Mouse (Mus musculus): Measurements from ENCODE around the gene Ube2g1. TPM values are rescaled to one million over a fixed set of nuclear protein-coding genes. Genes with fewer than 3 reads are reported as not detected.
"Not testable (repeated sequence)": the region's sequence is repeated elsewhere in the genome, so short reads cannot be mapped to it uniquely, and the experiment has no call there.

Gene Ube2g1
- polyA plus RNA-seq, 1 experiment from 2014 or later: 63.4 TPM

DNA sequence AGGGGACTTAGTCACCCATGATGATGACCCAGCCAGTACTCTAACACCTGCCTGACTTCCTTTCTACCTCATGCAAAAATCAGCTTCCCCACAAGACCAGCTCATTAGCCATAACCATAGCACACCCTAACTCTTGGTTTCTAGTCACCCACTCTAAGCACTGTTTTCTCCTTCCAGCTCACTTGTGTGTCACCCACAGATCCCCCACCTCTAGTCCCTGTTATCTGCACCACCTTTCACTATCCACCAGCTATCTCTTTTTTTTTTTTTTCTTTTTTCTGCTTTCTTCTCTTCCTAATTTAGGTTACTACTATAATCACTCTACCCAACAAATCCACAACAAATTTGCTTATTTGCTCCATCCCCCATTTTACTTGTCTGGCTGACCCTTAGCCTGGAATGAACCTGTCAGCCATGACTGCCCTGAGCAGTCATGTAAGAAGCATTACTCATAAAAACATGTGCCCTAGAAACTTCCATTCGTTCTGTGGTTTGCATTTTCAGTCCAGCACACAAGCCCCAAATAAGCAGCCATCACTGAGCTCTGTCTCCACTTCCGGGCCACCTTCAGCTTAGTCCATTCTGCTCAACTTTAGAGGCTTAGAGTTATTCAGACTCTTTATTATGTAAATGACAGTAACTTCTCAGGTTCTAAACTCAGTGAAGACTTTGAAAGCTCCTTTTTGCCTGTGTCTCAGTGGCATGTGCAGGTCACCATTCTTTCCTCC lies 11.9 kb upstream of the Ube2g1 start:
- Histone ChIP-seq H3K4me1 (replicated peaks; ENCODE audit: insufficient read depth, low read length) (no peaks in the 10 kb centered on the region), H3K9ac (ENCODE audit: low read depth, low read length) (no peak overlapping the region), H3K27ac (no peak overlapping the region), H3K9me3 (replicated peaks; ENCODE audit: low read length) (no peaks in the 10 kb centered on the region), H3K4me2 (ENCODE audit: low read length) (no peak overlapping the region), H3K36me3 (ENCODE audit: insufficient read depth, low read length) (no peaks in the 10 kb centered on the region), H3K4me3 (replicated peaks; ENCODE audit: low read depth, low read length) (no peak overlapping the region), H3K27me3 (ENCODE audit: insufficient read depth, low read length) (no peaks in the 10 kb centered on the region)
- DNase-seq (ENCODE audit: low spot score) (no peak), ATAC-seq (replicated peaks; ENCODE audit: low FRiP score, low read depth) (no peak)
- WGBS: 60% methylated on average over 2 of the region's 2 CpGs
- no peak for TF ChIP-seq CTCF (IDR thresholded peaks at IDR 0.05; ENCODE audit: low read depth)

DNA sequence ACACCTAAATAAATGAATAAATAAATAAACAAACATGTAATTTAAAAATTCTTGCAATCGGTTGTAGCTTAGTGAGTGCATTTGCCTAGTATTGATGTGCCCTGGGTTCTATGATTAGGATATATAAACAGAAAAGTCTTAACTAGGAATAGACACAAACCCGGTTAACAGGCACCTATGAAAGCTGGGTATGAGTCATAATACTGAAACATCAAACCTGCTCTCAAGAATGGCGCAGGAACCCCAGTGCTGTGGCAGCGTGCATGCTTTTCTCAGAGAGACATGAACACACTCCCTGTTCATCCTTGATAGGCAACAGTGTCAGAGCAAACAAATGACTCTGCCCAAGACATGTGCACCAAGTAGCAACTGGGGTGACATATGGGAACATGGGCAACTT lies 9.3 kb upstream of the Ube2g1 start:
- TF ChIP-seq CTCF (IDR thresholded peaks at IDR 0.05; ENCODE audit: low read depth): no peak
- Histone ChIP-seq H3K9ac (ENCODE audit: low read depth, low read length) (no peak overlapping the region), H3K27ac (no peak overlapping the region), H3K27me3 (ENCODE audit: insufficient read depth, low read length) (no peaks in the 10 kb centered on the region), H3K4me1 (replicated peaks; ENCODE audit: insufficient read depth, low read length) (no peaks in the 10 kb centered on the region), H3K9me3 (replicated peaks; ENCODE audit: low read length) (no peaks in the 10 kb centered on the region), H3K4me2 (ENCODE audit: low read length) (no peak overlapping the region), H3K4me3 (replicated peaks; ENCODE audit: low read depth, low read length) (no peak overlapping the region), H3K36me3 (ENCODE audit: insufficient read depth, low read length) (no peaks in the 10 kb centered on the region)
- WGBS: 88% methylated on average over 4 of the region's 4 CpGs
- no peak for DNase-seq (ENCODE audit: low spot score)
- no peak for ATAC-seq (replicated peaks; ENCODE audit: low FRiP score, low read depth)

DNA sequence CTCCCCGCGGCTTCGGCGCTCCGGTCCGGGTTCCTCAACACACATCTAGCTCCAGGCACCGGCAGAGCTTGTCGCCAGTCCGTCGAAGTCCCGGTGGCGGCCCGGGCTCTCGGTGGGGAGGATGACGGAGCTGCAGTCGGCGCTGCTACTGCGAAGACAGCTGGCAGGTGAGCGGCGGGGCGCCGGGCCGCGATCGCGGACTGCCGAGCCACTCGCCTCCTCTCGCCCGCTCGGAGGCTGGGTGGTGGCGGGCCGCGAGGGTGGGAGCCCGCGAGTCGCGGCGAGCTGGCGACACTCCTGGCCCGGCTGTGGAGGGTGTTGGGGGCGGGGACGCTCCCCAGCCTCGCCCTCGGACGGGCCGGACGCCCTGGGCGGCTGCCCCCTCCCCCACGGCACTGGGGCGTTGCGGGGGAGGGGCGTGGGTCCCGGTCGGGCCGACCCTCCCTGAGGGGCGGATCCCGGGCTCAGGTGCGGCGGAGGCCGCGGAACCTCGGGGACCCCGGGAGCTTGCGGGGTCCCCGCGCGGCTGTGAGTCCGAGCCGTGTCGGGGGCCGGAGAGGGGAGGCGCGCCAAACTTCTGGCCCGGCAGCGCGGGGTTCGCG lies 487 bp downstream of the Ube2g1 start:
- Histone ChIP-seq H3K9me3 (replicated peaks; ENCODE audit: low read length) (no peaks in the 10 kb centered on the region), H3K27ac (peak overlapping the region; percentile 97), H3K36me3 (ENCODE audit: insufficient read depth, low read length) (no peaks in the 10 kb centered on the region), H3K4me1 (replicated peaks; ENCODE audit: insufficient read depth, low read length) (0 out of 2 replicates have a peak, but pooled peaks cover 3% of the 10 kb centered on the region), H3K27me3 (ENCODE audit: insufficient read depth, low read length) (no peaks in the 10 kb centered on the region), H3K4me2 (ENCODE audit: low read length) (peak overlapping the region; percentile 71), H3K9ac (ENCODE audit: low read depth, low read length) (peak overlapping the region; percentile 95), H3K4me3 (replicated peaks; ENCODE audit: low read depth, low read length) (peak overlapping the region; percentile 98)
- DNase-seq (ENCODE audit: low spot score) (peak; percentile 75), ATAC-seq (replicated peaks; ENCODE audit: low FRiP score, low read depth) (peak; percentile 64)
- WGBS: 3% methylated on average over 74 of the region's 79 CpGs
- no peak for TF ChIP-seq CTCF (IDR thresholded peaks at IDR 0.05; ENCODE audit: low read depth)

DNA sequence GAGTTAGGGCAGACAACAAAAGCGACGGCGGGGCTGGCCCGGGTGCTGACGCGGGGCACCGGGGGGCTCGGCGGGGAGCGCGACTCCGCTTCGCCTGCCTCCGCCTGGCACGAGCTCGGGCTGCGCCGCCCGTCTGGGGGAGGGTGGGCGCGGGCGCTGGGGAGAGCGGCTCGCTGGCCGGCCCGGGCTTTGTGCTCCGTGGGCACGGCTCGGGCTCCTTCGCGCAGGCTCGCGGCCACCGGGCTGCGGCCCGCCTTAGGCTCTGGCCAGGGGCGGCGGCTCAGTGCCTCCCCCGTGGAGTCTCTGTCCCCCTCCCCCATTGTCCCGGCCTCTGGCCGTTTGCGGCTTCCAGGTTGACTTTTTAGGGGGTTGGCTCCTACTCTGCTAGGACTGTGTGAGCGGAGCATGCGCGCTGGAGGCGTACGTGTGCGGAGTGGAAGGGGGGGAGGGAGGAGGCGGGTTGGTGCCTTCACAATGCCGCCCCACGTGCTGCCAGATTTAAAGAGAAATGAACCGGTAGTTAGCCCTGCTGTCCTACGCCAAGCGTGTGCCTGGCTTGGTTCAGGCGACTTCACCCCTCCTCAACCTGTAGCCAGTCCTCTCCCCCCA lies 1.1 kb downstream of the Ube2g1 start:
- peak; percentile 98 for DNase-seq (ENCODE audit: low spot score)
- H3K4me1 ChIP-seq (replicated peaks; ENCODE audit: insufficient read depth, low read length): 0 out of 2 replicates have a peak, but pooled peaks cover 3% of the 10 kb centered on the region
- peak overlapping the region; percentile 97 for H3K27ac ChIP-seq
- peak overlapping the region; percentile 98 for H3K4me3 ChIP-seq (replicated peaks; ENCODE audit: low read depth, low read length)
- no peak for TF ChIP-seq CTCF (IDR thresholded peaks at IDR 0.05; ENCODE audit: low read depth)
- 1% methylated on average over 34 of the region's 55 CpGs for WGBS
- H3K9me3 ChIP-seq (replicated peaks; ENCODE audit: low read length): no peaks in the 10 kb centered on the region
- ATAC-seq (replicated peaks; ENCODE audit: low FRiP score, low read depth): peak; percentile 87
- peak overlapping the region; percentile 71 for H3K4me2 ChIP-seq (ENCODE audit: low read length)
- no peaks in the 10 kb centered on the region for H3K27me3 ChIP-seq (ENCODE audit: insufficient read depth, low read length)
- H3K36me3 ChIP-seq (ENCODE audit: insufficient read depth, low read length): no peaks in the 10 kb centered on the region
- H3K9ac ChIP-seq (ENCODE audit: low read depth, low read length): peak overlapping the region; percentile 95

- H3K4me1 ChIP-seq (replicated peaks; ENCODE audit: insufficient read depth, low read length): 0 out of 2 replicates have a peak, but pooled peaks cover 3% of the 10 kb centered on the region
- H3K9me3 ChIP-seq (replicated peaks; ENCODE audit: low read length): no peaks in the 10 kb centered on the region
- no peaks in the 10 kb centered on the region for H3K36me3 ChIP-seq (ENCODE audit: insufficient read depth, low read length)
- no peak overlapping the region for H3K27ac ChIP-seq
- ATAC-seq (replicated peaks; ENCODE audit: low FRiP score, low read depth) (no peak), DNase-seq (ENCODE audit: low spot score) (no peak)
- no peak overlapping the region for H3K4me3 ChIP-seq (replicated peaks; ENCODE audit: low read depth, low read length)
- no peak for TF ChIP-seq CTCF (IDR thresholded peaks at IDR 0.05; ENCODE audit: low read depth)
- no peak overlapping the region; the same call in 1 of the 2 replicates for H3K4me2 ChIP-seq (ENCODE audit: low read length)
- no peak overlapping the region for H3K9ac ChIP-seq (ENCODE audit: low read depth, low read length)
- no peaks in the 10 kb centered on the region for H3K27me3 ChIP-seq (ENCODE audit: insufficient read depth, low read length)
These were observed 2.2 kb downstream of the Ube2g1 start for GRCm38 (mm10) chr11:72609242-72609641.

GRCm38 (mm10) chr11:72614336-72614735 lies 7.3 kb downstream of the Ube2g1 start:
- not testable (repeated sequence) for ATAC-seq (replicated peaks; ENCODE audit: low FRiP score, low read depth); H3K4me3 ChIP-seq (replicated peaks; ENCODE audit: low read depth, low read length); H3K27ac ChIP-seq; H3K36me3 ChIP-seq (ENCODE audit: insufficient read depth, low read length); DNase-seq (ENCODE audit: low spot score); H3K4me1 ChIP-seq (replicated peaks; ENCODE audit: insufficient read depth, low read length); H3K9me3 ChIP-seq (replicated peaks; ENCODE audit: low read length); H3K9ac ChIP-seq (ENCODE audit: low read depth, low read length); H3K4me2 ChIP-seq (ENCODE audit: low read length); H3K27me3 ChIP-seq (ENCODE audit: insufficient read depth, low read length)
- WGBS: 89% methylated on average over 3 of the region's 3 CpGs

Data from kidney, postnatal 0 days (tissue).